Comparison of ENCODE assay signal across 9 mouse cellular contexts in the genomic region with DNA sequence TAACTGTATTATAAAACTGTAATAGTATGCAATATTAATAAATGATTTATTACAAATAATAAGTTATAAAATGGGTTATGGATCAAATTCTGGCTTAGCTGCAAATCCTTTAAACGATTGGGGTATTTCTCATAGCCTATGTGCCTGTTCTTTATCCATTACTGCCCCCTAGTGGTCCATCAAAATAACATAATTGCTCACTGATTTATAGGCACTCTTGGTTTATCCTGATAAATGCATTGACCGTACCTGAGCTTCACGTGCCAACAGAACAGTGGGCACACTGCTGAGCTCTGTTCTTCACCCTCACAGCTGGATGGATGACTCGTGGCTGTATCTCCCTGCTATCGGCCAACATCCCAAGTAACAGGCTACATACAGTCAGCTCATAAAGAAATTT. TPM values are rescaled to one million over a fixed set of nuclear protein-coding genes. Genes with fewer than 3 reads are reported as not detected.
DNase-seq lines count a peak whose midpoint lies in the region; ATAC-seq lines count a peak whose summit lies in the region.
"Had no signal": no experiment of that assay in that cellular context is flagged by ENCODE, and none has a peak within 500 bp of the region (broad histone marks: within the 10 kb centered on the region; RNA-seq: fewer than 3 reads in every experiment).

No protein-coding gene starts in this region.

- ATAC-seq in heart, embryonic 12.5 days (ENCODE audit: insufficient number of reproducible peaks, low FRiP score), result no peak
- ATAC-seq in neural tube, embryonic 11.5 days (ENCODE audit: insufficient read depth, low FRiP score, low TSS enrichment), result peak; percentile 45; the same call in 1 of the 2 replicates
- 0 out of 2 replicates have a peak, but pooled peaks have one; percentile 54 for ATAC-seq in erythroid progenitor cell, adult 5-6 weeks (replicated peaks; ENCODE audit: low FRiP score, poor library complexity, severe bottlenecking)
- ATAC-seq in midbrain, embryonic 12.5 days (ENCODE audit: low FRiP score, low read depth), result peak; percentile 30; the same call in 1 of the 2 replicates
- ATAC-seq in monocyte, adult 5-6 weeks (replicated peaks; ENCODE audit: insufficient number of reproducible peaks, low FRiP score, low TSS enrichment, poor library complexity, severe bottlenecking), result no peak

- 21% methylated on average over 5 of the region's 5 CpGs for WGBS in heart, embryonic 12.5 days
- 28% methylated on average over 5 of the region's 5 CpGs for WGBS in neural tube, embryonic 11.5 days
- 27% methylated on average over 5 of the region's 5 CpGs for WGBS in midbrain, embryonic 12.5 days

- H3K27ac ChIP-seq in heart, embryonic 12.5 days (ENCODE audit: poor library complexity, severe bottlenecking), result no peak overlapping the region
- no peak overlapping the region for H3K27ac ChIP-seq in neural tube, embryonic 11.5 days (ENCODE audit: low read depth, low read length)
- no peak overlapping the region for H3K27ac ChIP-seq in midbrain, embryonic 12.5 days (replicated peaks)
- H3K27ac ChIP-seq: macrophage had no signal

- no peaks in the 10 kb centered on the region for H3K36me3 ChIP-seq in heart, embryonic 12.5 days
- H3K36me3 ChIP-seq in neural tube, embryonic 11.5 days (ENCODE audit: control insufficient read depth, insufficient read depth, low read length), result no peaks in the 10 kb centered on the region
- H3K36me3 ChIP-seq in midbrain, embryonic 12.5 days, result no peaks in the 10 kb centered on the region

- H3K9me3 ChIP-seq in heart, embryonic 12.5 days (replicated peaks), result no peaks in the 10 kb centered on the region
- no peaks in the 10 kb centered on the region for H3K9me3 ChIP-seq in neural tube, embryonic 11.5 days (ENCODE audit: control insufficient read depth, low read length)
- no peaks in the 10 kb centered on the region for H3K9me3 ChIP-seq in midbrain, embryonic 12.5 days

- H3K9ac ChIP-seq in heart, embryonic 12.5 days, result no peak overlapping the region
- no peak overlapping the region for H3K9ac ChIP-seq in neural tube, embryonic 11.5 days (ENCODE audit: low read length)
- H3K9ac ChIP-seq in midbrain, embryonic 12.5 days (replicated peaks), result no peak overlapping the region

- H3K4me3 ChIP-seq in heart, embryonic 12.5 days, result no peak overlapping the region
- no peak overlapping the region for H3K4me3 ChIP-seq in neural tube, embryonic 11.5 days (ENCODE audit: low read depth, low read length)
- no peak overlapping the region for H3K4me3 ChIP-seq in midbrain, embryonic 12.5 days

- no peak overlapping the region for H3K4me2 ChIP-seq in heart, embryonic 12.5 days
- no peak overlapping the region for H3K4me2 ChIP-seq in neural tube, embryonic 11.5 days (ENCODE audit: low read depth)
- no peak overlapping the region for H3K4me2 ChIP-seq in midbrain, embryonic 12.5 days (replicated peaks)

- H3K27me3 ChIP-seq in heart, embryonic 12.5 days (replicated peaks), result no peaks in the 10 kb centered on the region
- no peaks in the 10 kb centered on the region for H3K27me3 ChIP-seq in neural tube, embryonic 11.5 days (ENCODE audit: control insufficient read depth, insufficient read depth, low read length)
- H3K27me3 ChIP-seq in midbrain, embryonic 12.5 days, result no peaks in the 10 kb centered on the region

- DNase-seq in heart, adult 11 months, result peak; percentile 72
- DNase-seq in neural tube, embryonic 11.5 days (ENCODE audit: low spot score), result no peak
- DNase-seq in neural tube, embryonic 10.5 days (ENCODE audit: extremely low spot score, low spot score), result no peak
- DNase-seq in right cerebral cortex, postnatal 14 days, result no peak

- peaks cover 18% of the 10 kb centered on the region for H3K4me1 ChIP-seq in heart, embryonic 12.5 days (replicated peaks)
- H3K4me1 ChIP-seq in neural tube, embryonic 11.5 days (ENCODE audit: control insufficient read depth, insufficient read depth, low read length), result no peaks in the 10 kb centered on the region
- no peaks in the 10 kb centered on the region for H3K4me1 ChIP-seq in midbrain, embryonic 12.5 days

RNA-seq across cellular contexts. Expression of a gene that starts 7.5 kb away (rescaled TPM):
- polyA plus RNA-seq in heart, embryonic 12.5 days (2016; fragmentation: Nextera tagmentation; extraction: Ambion mirVana), result 62.7 and 63.0 TPM in 2 replicates
- polyA plus RNA-seq in neural tube, embryonic 11.5 days (2014; fragmentation: Nextera tagmentation; extraction: Ambion mirVana), result 41.4 and 46.6 TPM in 2 replicates
- total RNA-seq in erythroid progenitor cell, adult 5-6 weeks (2015; ENCODE audit: low replicate concordance), result 390 and 415 TPM in 2 replicates
- 408 and 429 TPM in 2 replicates for total RNA-seq in erythroid progenitor cell, adult 5-6 weeks (2017; ENCODE audit: low replicate concordance)
- 30.7 and 35.0 TPM in 2 replicates for polyA plus RNA-seq in midbrain, embryonic 12.5 days (2016; fragmentation: Nextera tagmentation; extraction: Ambion mirVana)
- total RNA-seq in monocyte, adult 5-6 weeks (2017), result 23.4 to 30.7 TPM (median 23.8 TPM) in 3 replicates

RNA-seq across cellular contexts. Expression of a gene that starts 21.3 kb away (rescaled TPM):
- 6.8 and 7.3 TPM in 2 replicates for polyA plus RNA-seq in heart, embryonic 12.5 days (2016; fragmentation: Nextera tagmentation; extraction: Ambion mirVana)
- polyA plus RNA-seq in neural tube, embryonic 11.5 days (2014; fragmentation: Nextera tagmentation; extraction: Ambion mirVana), result 27.2 and 34.0 TPM in 2 replicates
- total RNA-seq in erythroid progenitor cell, adult 5-6 weeks (2015; ENCODE audit: low replicate concordance), result 0.72 TPM in 1 of 2 replicates, not detected in the other
- 0.13 TPM in 1 of 2 replicates, not detected in the other for total RNA-seq in erythroid progenitor cell, adult 5-6 weeks (2017; ENCODE audit: low replicate concordance)
- polyA plus RNA-seq in midbrain, embryonic 12.5 days (2016; fragmentation: Nextera tagmentation; extraction: Ambion mirVana), result 7.4 and 8.0 TPM in 2 replicates
- total RNA-seq in monocyte, adult 5-6 weeks (2017), result 0.10 TPM in 1 of 3 replicates, not detected in the others
- polyA plus RNA-seq: macrophage had no signal

RNA-seq across cellular contexts. Expression of a gene that starts 53.3 kb away (rescaled TPM):
- 0.92 TPM in 2 replicates for polyA plus RNA-seq in heart, embryonic 12.5 days (2016; fragmentation: Nextera tagmentation; extraction: Ambion mirVana)
- polyA plus RNA-seq in neural tube, embryonic 11.5 days (2014; fragmentation: Nextera tagmentation; extraction: Ambion mirVana), result not detected in 2 replicates
- not detected in 2 replicates for total RNA-seq in erythroid progenitor cell, adult 5-6 weeks (2015; ENCODE audit: low replicate concordance)
- not detected in 2 replicates for total RNA-seq in erythroid progenitor cell, adult 5-6 weeks (2017; ENCODE audit: low replicate concordance)
- not detected in 2 replicates for polyA plus RNA-seq in midbrain, embryonic 12.5 days (2016; fragmentation: Nextera tagmentation; extraction: Ambion mirVana)
- not detected in 3 replicates for total RNA-seq in monocyte, adult 5-6 weeks (2017)
- polyA plus RNA-seq: macrophage had no signal

Comparison
In these comparisons a context has a peak if more than half of its experiments do, and no peak if none do; other contexts are left out.
1. ATAC-seq: peak in neural tube, embryonic 11.5 days (single experiment), erythroid progenitor cell, adult 5-6 weeks (single experiment) and midbrain, embryonic 12.5 days (single experiment); none in heart, embryonic 12.5 days (single experiment) and monocyte, adult 5-6 weeks (single experiment).